Mouse (Mus musculus) heart, postnatal 0 days (tissue): ENCODE measurements around the gene Sinhcaf.

ENCODE experiments used
- CTCF ChIP-seq: IDR thresholded peaks from 2 replicates; pipeline ENCODE4 v1.5.1; 2016; ENCODE audit warnings: antibody characterized with exemption, control low read depth, low read depth
- EP300 ChIP-seq: IDR thresholded peaks from 2 replicates; pipeline ENCODE4 v1.6.1; 2016; ENCODE audit warnings: antibody characterized with exemption, low read depth

DNA sequence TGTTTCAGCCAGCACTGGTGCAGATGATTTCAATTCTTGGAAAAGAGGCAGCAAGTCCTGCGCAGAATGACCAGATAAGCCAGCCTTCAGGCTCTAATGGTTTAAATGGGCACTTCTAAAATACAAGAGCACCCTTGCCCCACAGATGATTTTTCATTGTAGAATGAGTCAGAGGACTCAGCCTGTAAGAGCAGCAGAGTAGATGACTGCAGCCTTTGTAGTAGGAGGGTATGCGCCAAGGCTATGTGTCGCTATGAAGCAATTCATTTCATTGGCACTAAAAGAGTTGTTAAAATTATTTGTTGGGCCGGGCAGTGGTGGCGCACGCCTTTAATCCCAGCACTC is 49.8 kb downstream of the Sinhcaf start:
- TF ChIP-seq CTCF (no peak), EP300 (no peak)
